Mouse (Mus musculus) embryo, embryonic 10 days (tissue): ENCODE measurements at regions not wholly inside any gene's neighbourhood (a gene's known extent, or its start where the extent isn't known, plus 50 kb on each side); places are given as distances from the start of the nearest gene placed in this dataset.
"Not testable (repeated sequence)": the region's sequence is repeated elsewhere in the genome, so short reads cannot be mapped to it uniquely, and the experiment has no call there.

ENCODE experiments used
- DNase-seq: peaks from one replicate; pipeline ENCODE4 v3.0.0-alpha.2; 2015; ENCODE audit warnings: low spot score

DNA sequence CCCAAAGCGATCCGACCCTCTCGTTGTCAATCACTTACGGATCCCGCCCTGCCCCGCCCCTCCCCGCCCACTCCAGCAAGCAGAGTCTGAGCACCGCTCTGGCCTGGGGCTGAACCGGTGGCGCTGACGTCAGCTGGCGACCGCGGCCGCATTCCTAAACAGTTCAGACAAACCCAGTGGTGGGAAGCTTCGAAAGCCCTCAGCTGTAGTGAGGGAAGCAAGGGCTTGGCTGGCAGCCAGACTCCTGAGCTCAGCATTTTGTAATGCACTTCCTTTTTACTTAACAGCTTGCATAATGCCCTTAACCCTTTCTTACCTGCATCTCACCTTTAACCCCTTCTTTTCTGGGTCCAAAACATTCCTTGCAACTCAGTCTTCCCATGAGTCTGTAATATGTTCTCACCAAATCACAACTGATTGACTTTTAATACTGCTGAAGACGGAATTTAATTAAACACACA, 213.0 kb upstream of the Smim15 start:
- peak; percentile 96 for DNase-seq

DNA sequence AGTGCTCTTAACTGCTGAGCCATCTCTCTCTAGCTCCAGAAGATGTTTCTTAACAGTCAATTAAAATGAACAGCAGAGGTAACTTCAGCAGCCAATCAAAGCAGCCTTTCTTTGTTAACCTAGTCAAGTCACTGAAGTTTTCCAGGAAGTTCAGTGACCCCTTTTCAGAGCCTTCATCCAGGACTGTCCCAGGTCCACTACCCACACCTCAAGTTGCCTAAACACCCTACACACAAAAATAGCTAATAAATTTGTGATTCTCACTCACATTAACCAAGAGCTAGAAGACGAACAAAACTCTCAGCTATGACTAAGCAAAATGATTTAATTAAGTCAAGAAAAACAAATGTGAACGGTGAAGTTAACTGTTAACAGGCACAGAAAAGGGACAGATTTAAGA, 214.0 kb upstream of the Smim15 start:
- no peak for DNase-seq

DNA sequence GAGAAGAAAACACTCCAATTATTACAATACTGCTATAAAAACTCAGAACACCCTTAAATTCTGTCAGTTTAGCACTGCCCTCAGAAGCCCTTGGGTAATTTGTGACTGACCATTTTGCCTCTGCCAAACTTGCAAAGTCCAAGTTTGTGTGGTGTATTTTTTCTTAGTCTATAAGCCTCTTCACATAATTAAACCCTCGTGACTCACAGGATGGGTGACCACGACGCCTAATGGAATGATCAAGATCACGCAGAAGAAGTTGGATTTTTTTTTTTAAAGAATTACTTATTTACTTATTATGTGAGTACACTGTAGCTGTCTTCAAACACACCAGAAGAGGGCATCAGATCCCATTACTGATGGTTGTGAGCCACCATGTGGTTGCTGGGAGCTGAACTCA, 214.4 kb upstream of the Smim15 start:
- DNase-seq = no peak

DNA sequence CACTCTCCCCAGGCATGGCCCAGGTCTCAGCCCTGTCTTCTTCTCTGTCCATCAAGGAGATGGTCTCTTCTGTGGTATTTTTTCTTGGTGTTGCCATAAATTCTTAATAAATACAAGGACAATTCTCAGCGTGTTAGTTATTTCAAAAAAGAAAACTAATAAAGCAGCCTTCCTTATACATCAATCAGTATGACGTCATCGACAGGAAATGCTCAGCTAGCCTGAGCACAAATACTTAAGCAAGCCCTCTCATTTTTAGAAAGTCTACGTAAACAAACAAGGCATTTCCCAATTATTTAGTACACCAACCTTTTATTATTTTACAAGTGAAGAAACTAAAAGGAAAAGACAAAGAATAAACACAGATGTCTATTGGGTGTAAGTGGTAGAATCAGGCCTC, 218.6 kb upstream of the Smim15 start:
- no peak for DNase-seq

DNA sequence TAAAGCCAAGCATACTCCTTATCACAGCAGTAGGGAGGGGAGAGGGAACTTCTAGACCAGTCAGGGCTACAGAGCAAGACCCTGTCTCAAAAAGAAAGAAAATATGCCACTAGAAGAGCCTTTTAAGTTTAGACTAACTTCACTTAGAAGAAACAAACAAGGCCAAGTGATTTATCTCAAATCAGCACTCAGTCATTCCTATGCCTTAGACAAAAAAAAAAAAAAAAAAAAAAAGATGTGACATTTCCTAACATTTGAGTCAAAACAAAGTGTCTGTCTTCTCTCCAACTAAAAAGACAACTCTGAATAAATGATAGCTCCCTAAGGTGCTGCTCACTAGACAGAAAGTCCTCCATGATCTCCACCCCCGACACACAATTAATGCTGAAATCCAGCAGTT, 220.9 kb upstream of the Smim15 start:
- no peak for DNase-seq

DNA sequence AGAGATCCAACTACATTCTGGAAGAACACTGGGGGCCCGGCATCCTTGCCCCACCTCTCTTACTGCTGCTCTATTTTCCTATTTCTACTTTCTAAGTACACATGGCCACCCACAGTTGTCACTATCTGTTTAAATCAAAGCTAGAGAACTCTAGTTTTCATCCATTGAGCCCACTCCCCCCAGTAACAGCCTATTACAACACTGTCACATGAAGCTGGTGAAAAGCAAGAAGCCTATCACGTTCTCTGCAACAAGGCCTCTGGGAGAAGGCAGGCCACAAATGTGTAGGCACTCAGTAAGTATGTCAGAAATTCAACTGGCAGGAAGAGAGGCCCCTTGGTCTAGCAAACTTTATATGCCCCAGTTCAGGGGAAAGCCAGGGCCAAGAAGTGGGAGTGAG, 222.0 kb upstream of the Smim15 start:
- no peak for DNase-seq

DNA sequence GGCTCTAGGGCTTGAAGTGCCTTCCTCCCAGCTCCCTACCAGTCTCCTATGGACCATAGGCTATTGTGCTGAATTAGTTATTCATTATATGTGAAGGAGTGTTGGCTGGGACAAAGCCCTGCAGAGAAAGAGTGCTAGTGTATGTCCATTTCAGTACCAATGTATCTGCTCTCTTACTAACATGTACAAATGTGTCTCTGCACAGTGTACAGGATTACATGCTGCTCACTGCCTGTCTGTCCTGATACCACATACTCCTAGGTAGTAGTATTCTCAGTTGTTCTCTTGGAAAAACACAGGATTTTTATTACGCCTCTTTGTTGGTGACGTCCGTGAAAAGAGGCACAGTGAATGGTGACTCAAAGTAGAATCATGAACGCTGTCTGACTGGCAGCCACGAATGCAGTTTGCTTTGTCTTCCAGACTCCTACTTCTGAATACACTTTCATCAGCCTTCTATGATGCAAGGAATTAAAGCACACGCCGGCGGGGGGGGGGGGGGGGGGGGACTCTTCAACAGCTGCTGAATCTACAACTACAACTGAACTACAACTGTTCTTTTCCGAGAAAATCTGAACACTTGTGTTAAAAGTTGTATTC, 230.6 kb upstream of the Smim15 start:
- DNase-seq = no peak

DNA sequence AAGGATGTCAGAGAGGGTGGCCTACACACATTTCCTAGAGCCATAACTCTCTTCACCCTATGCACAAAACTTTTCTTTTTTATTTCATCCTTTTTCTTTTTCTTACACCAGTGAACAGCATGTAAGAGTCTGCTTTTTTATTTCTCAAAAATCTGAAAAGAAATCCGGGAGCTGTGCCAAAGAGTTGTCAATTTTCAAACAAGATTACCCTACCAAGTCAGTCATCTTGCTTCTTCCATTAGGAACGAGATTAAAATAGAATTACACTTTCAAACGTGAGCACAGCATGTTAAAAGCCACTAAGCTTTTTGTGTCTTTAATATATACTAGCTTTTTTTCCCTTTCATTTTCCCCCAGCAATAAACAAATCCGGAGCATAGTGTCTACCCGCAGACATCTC, 232.2 kb upstream of the Smim15 start:
- no peak for DNase-seq

DNA sequence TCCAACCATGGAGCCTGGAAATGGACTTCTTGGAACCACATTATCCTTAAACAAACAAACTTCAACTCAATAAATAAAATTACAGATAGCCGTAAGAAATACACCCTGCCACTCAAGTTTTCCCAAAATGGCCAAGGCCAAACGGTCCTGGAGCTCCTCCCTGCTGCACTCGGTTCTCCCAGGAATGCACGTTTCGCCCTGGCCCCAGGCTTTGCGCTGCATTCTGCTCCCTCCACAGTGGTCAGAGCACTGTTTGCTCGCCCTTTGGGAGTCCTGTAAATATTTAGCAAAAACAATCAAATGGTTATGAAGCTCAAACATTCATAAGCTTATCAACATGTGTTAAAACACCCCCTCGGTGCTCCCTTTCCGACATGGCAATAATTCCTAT, 233.4 kb upstream of the Smim15 start:
- no peak for DNase-seq

DNA sequence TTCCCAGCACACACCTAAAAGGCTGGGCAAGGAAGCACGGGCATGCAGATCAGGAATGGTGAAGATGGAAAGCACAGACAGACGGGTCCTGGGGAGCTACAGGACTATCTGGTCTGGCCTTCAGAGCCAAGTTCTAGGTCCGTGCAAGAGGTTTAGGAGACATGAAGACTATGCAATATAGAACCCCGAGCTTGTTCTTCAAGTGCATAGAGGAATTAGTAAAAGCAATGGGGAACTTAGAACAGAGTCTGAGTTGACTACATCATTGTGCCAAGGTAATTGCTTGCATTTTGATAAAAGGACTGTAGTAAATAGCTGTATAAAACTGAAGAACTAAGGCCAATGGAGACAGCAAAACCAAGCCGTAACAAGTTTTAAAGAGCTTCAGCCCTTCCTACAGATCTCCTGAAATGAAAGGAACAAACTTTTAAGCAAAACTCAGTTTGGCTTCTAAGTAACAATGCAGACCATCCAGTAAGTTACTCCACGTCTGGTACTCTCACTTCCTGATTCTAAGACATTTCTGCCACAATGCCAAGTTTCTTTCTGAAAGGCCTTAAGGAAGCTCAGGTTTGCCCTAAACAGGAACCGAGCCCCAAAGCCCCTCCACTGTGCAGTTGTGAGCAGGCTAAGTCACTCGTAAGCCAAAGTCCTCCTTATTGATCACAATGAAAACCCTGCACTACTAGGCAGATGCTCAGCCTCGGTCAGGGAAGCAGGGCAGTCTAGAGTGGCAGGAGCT, 234.0 kb upstream of the Smim15 start:
- no peak for DNase-seq

DNA sequence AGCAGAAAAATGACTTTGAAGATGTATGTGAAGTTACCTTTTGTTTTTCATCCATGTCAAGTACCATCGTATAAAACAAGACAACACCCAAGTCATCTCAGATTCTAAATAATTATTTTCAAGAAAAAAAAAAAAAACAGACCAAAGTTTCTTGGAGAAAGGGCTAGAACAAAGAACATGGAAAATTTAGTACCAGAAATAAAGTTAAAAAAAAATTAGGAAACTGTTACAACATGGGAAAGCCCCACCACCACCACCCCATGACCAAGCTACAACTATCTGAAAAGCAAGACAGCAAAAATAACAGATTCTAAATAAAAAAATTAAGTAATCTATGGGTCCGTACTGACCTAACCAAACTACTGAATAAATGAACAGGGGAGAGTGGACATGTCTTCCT, 235.3 kb upstream of the Smim15 start:
- DNase-seq = no peak

DNA sequence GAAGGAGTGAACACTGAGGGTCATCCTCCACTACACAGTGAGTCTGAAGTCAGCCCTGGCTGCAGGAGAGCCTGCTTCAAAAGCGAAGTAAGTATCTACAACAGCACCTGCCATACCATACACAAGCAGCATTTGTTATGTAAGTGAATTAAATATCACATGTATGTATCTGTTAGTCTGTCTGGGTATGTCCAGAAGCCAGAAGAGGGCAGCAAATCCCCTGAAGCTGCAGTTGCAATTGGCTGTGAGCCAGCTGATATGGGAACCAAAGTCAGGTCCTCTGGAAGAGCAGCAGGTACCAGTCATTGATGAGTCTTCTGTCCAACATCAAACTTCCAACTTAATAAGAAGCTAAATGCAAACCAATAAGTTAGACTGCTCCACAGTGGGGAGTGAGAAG, 239.8 kb upstream of the Smim15 start:
- DNase-seq = no peak

DNA sequence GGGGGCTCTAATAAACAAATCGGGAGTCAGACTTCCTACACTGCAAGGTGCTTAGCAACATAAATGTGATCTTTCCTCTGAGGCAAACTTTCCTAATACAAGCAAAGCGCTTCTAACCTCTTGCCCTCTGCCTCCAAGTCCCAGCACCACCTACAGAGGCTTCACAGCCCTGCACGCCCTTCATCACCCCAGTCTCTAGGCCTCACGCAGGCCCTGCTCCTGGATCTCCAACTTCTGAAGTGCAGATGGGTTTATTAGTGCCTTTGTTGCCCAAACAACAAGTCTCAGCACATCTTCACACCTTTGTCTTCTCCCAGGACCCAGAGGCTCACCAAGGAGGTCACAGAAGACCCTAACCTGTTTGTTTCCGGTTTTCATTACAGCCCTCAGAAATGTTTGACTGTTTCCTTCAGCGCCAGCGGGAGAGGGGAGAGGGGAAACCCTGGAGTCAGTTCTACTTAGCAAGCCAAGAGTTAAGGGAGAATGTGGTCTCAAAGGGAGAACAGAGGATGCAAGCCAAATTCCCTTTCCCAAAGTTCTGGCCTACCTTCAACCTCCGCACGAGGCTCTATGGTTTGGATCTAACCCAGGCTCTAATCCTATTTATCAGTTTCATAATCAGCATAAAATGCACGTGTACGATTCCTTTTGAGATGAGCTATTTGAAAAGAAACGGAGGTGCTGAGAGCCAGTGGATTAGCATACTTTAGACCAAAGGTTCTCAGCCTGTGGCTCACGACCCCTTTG, 244.9 kb upstream of the Smim15 start:
- peak; percentile 45 for DNase-seq

DNA sequence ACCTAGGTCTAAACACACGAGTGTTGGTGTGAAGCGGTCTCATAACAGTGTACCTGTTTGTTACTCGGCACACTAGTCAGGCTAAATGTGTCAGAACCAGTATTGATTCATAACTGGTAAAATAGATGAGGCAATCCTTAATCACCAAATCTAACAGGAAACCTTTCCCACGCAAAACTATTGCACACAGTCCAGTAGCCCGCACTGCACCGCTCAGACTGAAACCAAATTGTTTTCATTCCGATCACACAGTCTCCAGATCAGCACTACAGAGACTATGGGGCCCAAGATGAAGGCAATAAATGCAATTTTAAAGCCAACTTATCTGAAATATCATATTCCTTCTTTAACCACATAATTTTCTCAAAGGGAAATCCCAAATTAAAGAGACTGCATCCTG, 246.1 kb upstream of the Smim15 start:
- no peak for DNase-seq

DNA sequence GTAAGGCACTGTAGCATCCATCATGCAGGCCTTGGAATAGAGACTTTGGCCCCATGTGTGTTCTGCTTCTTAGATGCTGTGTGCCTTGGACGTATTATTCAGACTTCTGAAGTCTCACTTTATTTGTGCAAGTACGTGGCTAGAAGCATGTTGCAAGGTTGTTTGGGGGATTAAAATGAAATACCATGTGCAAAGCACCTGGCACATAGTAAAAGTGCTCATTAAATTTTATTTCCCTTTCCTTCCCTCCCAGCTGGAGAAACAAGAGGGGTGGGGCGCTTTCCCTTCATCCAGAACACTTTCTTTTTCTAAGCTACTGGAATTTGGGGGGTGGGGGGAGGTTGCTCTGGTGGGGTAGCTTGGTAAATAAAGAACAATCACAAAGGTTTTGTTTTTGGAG, 248.7 kb upstream of the Smim15 start:
- no peak for DNase-seq

DNA sequence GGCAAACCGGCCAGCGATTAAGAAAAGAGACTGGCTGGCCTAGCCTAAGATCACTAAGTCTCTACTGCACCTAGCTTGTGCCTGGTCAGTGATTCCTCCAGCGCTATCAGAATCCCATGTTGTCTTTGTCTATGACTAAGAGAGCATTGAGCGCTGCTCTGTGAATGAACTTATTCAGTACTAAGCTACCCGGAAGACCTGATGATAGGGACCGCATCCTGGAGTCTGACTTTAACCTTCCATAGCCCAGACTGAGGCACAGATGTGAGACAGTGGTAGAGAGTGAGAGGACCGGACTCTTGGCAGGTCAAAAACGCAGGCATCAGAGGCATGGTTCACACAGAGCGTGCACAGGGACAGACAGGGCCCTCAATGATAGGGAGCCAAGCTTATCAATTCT, 252.5 kb upstream of the Smim15 start:
- no peak for DNase-seq

DNA sequence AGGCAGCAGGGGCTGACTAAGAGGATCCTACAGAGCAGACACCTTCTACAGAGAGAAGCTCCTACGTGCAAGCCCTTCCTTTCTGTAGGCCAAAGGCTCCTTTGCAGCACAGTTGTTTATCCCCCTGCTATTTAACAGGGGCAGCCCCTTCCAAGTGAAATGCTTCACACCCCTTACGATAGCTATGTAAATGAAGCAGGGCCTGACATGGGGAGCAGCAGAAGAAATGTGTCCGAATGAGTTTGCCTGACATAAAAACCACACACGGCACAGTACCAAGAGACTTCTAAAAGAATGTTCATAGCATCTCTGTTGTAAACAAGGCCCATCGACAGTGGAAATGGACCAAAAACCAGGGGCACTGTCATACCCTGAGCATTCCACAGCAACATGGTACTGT, 259.3 kb upstream of the Smim15 start:
- no peak for DNase-seq

DNA sequence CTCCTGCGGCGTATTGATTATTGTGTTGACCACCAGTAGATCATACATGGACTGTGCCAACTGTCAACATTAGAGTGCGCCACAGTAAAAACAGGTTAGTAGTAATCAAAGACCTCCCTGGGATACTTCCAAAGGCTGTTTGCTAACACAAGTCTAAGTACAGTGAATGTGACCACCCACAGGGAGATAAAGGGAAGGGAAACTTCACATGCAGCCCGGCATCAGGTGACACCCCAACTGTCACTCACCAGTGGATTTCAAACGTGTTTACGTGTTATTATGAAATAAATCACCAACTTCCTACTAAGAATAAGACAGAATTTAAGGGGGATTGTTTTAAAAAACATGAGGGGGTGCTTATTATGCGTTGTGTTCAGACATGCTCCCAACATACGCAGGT, 262.5 kb upstream of the Smim15 start:
- DNase-seq = no peak

DNA sequence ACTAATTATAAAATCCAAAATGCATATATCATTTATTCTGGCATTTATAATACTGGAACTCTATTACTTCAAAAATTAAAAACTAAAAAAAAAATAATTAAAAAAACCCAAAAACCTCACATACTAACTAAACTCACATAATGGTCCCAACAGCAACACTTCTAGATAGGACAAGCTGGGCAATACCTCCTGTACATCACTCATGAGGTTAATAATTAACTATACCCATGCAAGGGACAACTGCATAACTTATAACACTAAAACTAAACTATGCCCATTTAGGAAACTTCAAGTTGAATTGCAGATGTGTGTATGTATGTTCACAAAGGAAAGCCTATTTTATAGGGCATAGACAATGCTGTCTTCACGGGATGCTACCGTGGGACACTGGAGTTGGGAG, 263.0 kb upstream of the Smim15 start:
- no peak for DNase-seq

DNA sequence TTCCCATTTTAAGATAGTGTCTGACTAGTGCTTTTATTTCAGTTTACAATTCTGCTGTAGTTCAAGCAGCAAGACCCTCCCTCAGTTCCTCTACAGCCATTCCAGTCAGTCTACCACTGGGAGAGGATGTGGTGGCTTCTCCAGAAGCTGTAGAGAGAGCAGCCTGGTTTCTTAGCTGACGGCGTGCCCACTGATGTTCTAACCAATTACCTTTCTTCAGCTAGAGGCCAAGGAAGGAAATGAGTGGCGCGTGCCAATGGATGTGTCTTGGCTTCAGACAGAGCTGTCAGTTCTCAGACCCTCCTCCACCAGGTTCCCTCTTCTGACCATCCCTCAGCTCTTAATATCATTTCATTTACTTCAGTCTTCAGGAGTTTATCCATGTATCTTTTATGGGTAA, 264.7 kb upstream of the Smim15 start:
- no peak for DNase-seq

DNA sequence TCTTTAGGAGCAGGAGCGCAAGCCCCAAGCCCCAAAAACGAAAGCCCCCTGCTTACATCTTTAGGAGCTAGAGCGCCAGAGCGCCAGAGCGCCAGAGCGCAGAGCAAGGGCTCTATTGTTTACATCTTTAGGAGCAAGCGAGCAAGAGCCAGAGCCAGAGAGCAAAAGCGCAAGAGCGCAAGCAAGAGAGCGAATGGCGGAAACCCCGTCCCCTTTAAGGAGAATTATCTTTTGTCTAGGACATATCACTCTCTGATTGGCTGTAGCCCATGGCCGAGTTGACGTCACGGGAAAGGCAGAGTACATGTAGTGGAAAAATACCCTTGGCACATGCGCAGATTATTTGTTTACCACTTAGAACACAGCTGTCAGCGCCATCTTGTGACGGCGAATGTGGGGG, 269.7 kb upstream of the Smim15 start:
- not testable (repeated sequence) for DNase-seq

DNA sequence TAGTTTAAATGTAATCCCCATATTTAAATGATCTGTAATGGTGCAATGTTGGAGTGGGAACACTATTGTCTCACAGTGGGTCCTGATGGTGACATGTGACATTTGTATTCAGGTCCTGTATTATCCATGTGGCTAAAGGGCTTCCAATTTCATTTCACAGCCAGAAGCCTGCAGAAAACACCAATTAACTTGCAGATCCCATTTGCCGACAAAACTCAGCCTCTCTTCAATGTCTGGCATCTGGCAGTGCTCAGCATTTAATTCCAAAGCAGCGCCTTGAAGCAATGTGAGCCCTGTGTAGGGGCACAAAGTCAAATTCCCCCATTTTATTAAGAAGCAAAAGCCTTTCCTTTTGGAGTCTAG, 277.0 kb upstream of the Smim15 start:
- no peak for DNase-seq
